Mouse (Mus musculus): ENCODE measurements at regions not wholly inside any gene's neighbourhood (a gene's known extent, or its start where the extent isn't known, plus 50 kb on each side); places are given as distances from the start of the nearest gene placed in this dataset.

DNA sequence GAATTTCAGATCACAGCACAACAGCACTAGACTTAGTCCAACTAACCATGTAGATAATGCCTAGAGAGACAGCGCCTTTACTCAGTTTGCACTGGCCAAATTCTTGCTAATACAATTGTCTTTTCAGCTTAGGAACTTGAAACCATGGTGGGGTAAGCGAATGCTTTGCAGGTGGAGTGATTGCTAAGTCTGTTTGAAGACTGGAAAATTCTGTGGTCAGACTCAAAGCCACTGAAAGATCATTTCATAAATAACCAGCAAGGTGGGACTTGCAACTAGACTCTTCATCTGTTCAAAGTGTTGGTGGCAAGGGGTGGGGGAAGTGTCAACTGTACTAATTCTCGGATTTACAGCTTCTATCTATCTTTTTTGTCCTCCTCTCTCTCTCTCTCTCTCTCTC, 50.4 kb upstream of the Clnk start:
- no peak for TF ChIP-seq POLR2A (IDR thresholded peaks at IDR 0.05; ENCODE audit: extremely low read depth, insufficient read depth, low read length)
- no peak for TF ChIP-seq CTCF (IDR thresholded peaks at IDR 0.05; ENCODE audit: extremely low read depth, insufficient read depth, low read length)

Data from cortical plate, adult 2 months (tissue).